Mouse (Mus musculus) CH12.LX (cell line): ENCODE results near the gene Pkn1. TPM values are rescaled to one million over a fixed set of nuclear protein-coding genes. Genes with fewer than 3 reads are reported as not detected.

Experiments
- DNase-seq: peaks from one replicate; pipeline ENCODE4 v3.0.0-alpha.2; 2013; ENCODE audit errors: extremely low read depth
- H3K27ac ChIP-seq: 2 replicates; pipeline ENCODE4 v1.5.1; 2012; ENCODE audit warnings: low read depth, mild to moderate bottlenecking, control low read depth, moderate library complexity; ENCODE audit not compliant: insufficient read depth
- H3K27me3 ChIP-seq: replicated peaks from 2 replicates; pipeline ENCODE3; 2012; ENCODE audit warnings: inconsistent platforms
- H3K36me3 ChIP-seq, 2 experiments: replicated peaks in 1 of 2; 2 replicates each; pipeline versions ENCODE3 to v1.6.1; 2012; ENCODE audit warnings: inconsistent platforms in 1 of 2, low read length in 1 of 2, mild to moderate bottlenecking in 1 of 2, mixed read lengths in 1 of 2, moderate library complexity in 1 of 2; ENCODE audit not compliant: control insufficient read depth in 1 of 2, insufficient read depth in 1 of 2
- H3K4me1 ChIP-seq, 2 experiments: 2 replicates each; pipeline ENCODE4 v1.6.1; 2012; ENCODE audit warnings: inconsistent platforms in 1 of 2, moderate library complexity in 1 of 2; ENCODE audit not compliant: insufficient read depth in 2 of 2, control insufficient read depth in 1 of 2
- H3K4me2 ChIP-seq: 2 replicates; pipeline ENCODE4 v1.6.1; 2012; ENCODE audit warnings: low read depth, mild to moderate bottlenecking, control low read depth; ENCODE audit not compliant: poor library complexity, insufficient read depth, severe bottlenecking
- H3K4me3 ChIP-seq, 3 experiments: fragments of 150-350 bp in 1 of 3; sonication (generic) in 1 of 3; replicated peaks in 1 of 3; 2 replicates each; pipeline versions ENCODE3 to v1.5.1; 2011 to 2012; ENCODE audit warnings: low read depth in 2 of 3, low read length in 2 of 3, mild to moderate bottlenecking in 2 of 3, moderate library complexity in 2 of 3, control low read depth in 1 of 3, improper control_type of control experiment in 1 of 3, inconsistent platforms in 1 of 3, mixed read lengths in 1 of 3; ENCODE audit not compliant: poor library complexity in 1 of 3
- H3K79me2 ChIP-seq: replicated peaks from 2 replicates; pipeline ENCODE4 v1.6.1; 2012; ENCODE audit warnings: mild to moderate bottlenecking, moderate library complexity; ENCODE audit not compliant: control insufficient read depth, poor library complexity, insufficient read depth, severe bottlenecking; ENCODE audit errors: extremely low read depth
- H3K9ac ChIP-seq: 2 replicates; pipeline ENCODE4 v1.6.1; 2012; ENCODE audit warnings: low read depth, mild to moderate bottlenecking, control low read depth, moderate library complexity; ENCODE audit not compliant: insufficient read depth
- H3K9me3 ChIP-seq: replicated peaks from 2 replicates; pipeline ENCODE3; 2012; ENCODE audit warnings: low read length, inconsistent platforms, mixed read lengths
- CHD1 ChIP-seq: IDR thresholded peaks from 2 replicates; pipeline ENCODE4 v1.6.1; 2012; ENCODE audit warnings: low read depth, low read length, improper control_type of control experiment, inconsistent platforms
- ELF1 ChIP-seq: IDR thresholded peaks from 2 replicates; pipeline ENCODE4 v1.6.1; 2014; ENCODE audit warnings: low read depth, mild to moderate bottlenecking, inconsistent platforms, low read length, improper control_type of control experiment
- ETS1 ChIP-seq: conservative IDR thresholded peaks from 2 replicates; pipeline ENCODE4 v1.6.1; 2012; ENCODE audit warnings: low read depth, mild to moderate bottlenecking, inconsistent platforms, low read length, improper control_type of control experiment, moderate library complexity
- GABPA ChIP-seq: IDR thresholded peaks from 2 replicates; pipeline ENCODE4 v1.6.1; 2012; ENCODE audit warnings: low read depth, low read length, improper control_type of control experiment, inconsistent platforms; ENCODE audit not compliant: insufficient replicate concordance
- IRF4 ChIP-seq: IDR thresholded peaks from 2 replicates; pipeline ENCODE4 v1.6.1; 2014; ENCODE audit warnings: low read depth, mild to moderate bottlenecking, inconsistent platforms, low read length, improper control_type of control experiment
- JUN ChIP-seq: IDR thresholded peaks from 2 replicates; pipeline ENCODE4 v1.6.1; 2011; ENCODE audit warnings: low read depth, mild to moderate bottlenecking, low read length, improper control_type of control experiment, moderate library complexity; ENCODE audit not compliant: insufficient read depth
- JUND ChIP-seq: conservative IDR thresholded peaks from 2 replicates; pipeline ENCODE4 v1.6.1; 2011; ENCODE audit warnings: low read depth, low read length, improper control_type of control experiment
- MAFK ChIP-seq: IDR thresholded peaks from 2 replicates; pipeline ENCODE4 v1.6.1; 2011; ENCODE audit warnings: low read length, improper control_type of control experiment; ENCODE audit not compliant: insufficient replicate concordance
- MAZ ChIP-seq: IDR thresholded peaks from 2 replicates; pipeline ENCODE4 v1.6.1; 2012; ENCODE audit warnings: low read depth, mild to moderate bottlenecking, inconsistent platforms, low read length, improper control_type of control experiment, moderate library complexity
- MEF2A ChIP-seq: IDR thresholded peaks from 2 replicates; pipeline ENCODE4 v1.6.1; 2014; ENCODE audit warnings: low read depth, mild to moderate bottlenecking, inconsistent platforms, low read length, improper control_type of control experiment, borderline replicate concordance
- MYC ChIP-seq: IDR thresholded peaks from 2 replicates; pipeline ENCODE4 v1.6.1; 2011; ENCODE audit warnings: low read depth, mild to moderate bottlenecking, improper control_type of control experiment, low read length
- NRF1 ChIP-seq: IDR thresholded peaks from 2 replicates; pipeline ENCODE4 v1.6.1; 2014; ENCODE audit warnings: low read depth, mild to moderate bottlenecking, inconsistent platforms, low read length, improper control_type of control experiment, moderate library complexity
- POLR2A ChIP-seq: IDR thresholded peaks from 2 replicates; pipeline ENCODE4 v1.6.1; 2011; ENCODE audit warnings: low read depth, mild to moderate bottlenecking, improper control_type of control experiment, low read length
- SIN3A ChIP-seq: IDR thresholded peaks from 2 replicates; pipeline ENCODE4 v1.6.1; 2012; ENCODE audit warnings: low read length, improper control_type of control experiment, inconsistent platforms
- TBP ChIP-seq: conservative IDR thresholded peaks from 2 replicates; pipeline ENCODE4 v1.6.1; 2011; ENCODE audit warnings: low read depth, low read length, improper control_type of control experiment
- TCF12 ChIP-seq: IDR thresholded peaks from 2 replicates; pipeline ENCODE4 v1.6.1; 2014; ENCODE audit warnings: low read depth, mild to moderate bottlenecking, inconsistent platforms, low read length, improper control_type of control experiment
- ZC3H11A ChIP-seq: IDR thresholded peaks from 2 replicates; pipeline ENCODE4 v1.6.1; 2012; ENCODE audit warnings: low read depth, mild to moderate bottlenecking, inconsistent platforms, low read length, improper control_type of control experiment
- dilution Hi-C: fragments of 300-500 bp; cut with MboI; formaldehyde crosslinking; loops from 2 replicates; pipeline ENCODE4 v1.14.3; 2020; ENCODE audit warnings: low sequenced_read_pairs; ENCODE audit not compliant: extremely low pct_unique_long_range_greater_than_20kb, extremely low pct_ligation_motif_present
- in situ Hi-C: fragments of 300-500 bp; cut with MboI; formaldehyde crosslinking; loops from 3 replicates; pipeline ENCODE4 v1.14.3; 2019; ENCODE audit warnings: low sequenced_read_pairs, low pct_ligation_motif_present, low pct_unique_long_range_greater_than_20kb, mixed read lengths
- polyA plus RNA-seq: library from polyadenylated mRNA; unstranded; fragments of >175 nt; gene quantifications from 2 replicates; pipeline ENCODE4 v1.2.1, GENCODE M21; 2012; ENCODE audit warnings: low read depth; ENCODE audit not compliant: insufficient read length
- total RNA-seq, 2 experiments: library from RNA; depleted of rRNA; stranded (reverse); fragments of 300-350 nt in 1 of 2; fragments of >200 nt in 1 of 2; gene quantifications; 2 replicates each; pipeline ENCODE4 v1.2.3; 2012 to 2014

Gene Pkn1
- total and polyA plus RNA-seq, 3 experiments: 33.5 to 58.8 (median 47.8) TPM

GRCm38 (mm10) chr8:83639649-83640048, 59.3 kb downstream of the Pkn1 start:
- Histone ChIP-seq H3K4me3 (no peak overlapping the region), H3K4me1 (no peaks in the 10 kb centered on the region), H3K9ac (no peak overlapping the region), H3K27ac (no peak overlapping the region), H3K79me2 (no peaks in the 10 kb centered on the region), H3K27me3 (peaks cover 37% of the 10 kb centered on the region), H3K4me2 (no peak overlapping the region), H3K36me3 (no peaks in the 10 kb centered on the region), H3K9me3 (peaks cover 7% of the 10 kb centered on the region)
- in situ Hi-C loops (no loop called here), dilution Hi-C loops (no loop called here)
- no peak for DNase-seq
- TF ChIP-seq MAFK (no peak), JUN (no peak), MYC (no peak), ZC3H11A (no peak), MEF2A (no peak)
- TF ChIP-seq, all 38 proteins: peak for 0

- in situ Hi-C loops: no loop called here
- peaks cover 32% of the 10 kb centered on the region for H3K27me3 ChIP-seq
- no peaks in the 10 kb centered on the region for H3K79me2 ChIP-seq
- H3K9me3 ChIP-seq: peaks cover 7% of the 10 kb centered on the region
- H3K9ac ChIP-seq: no peak overlapping the region
- H3K27ac ChIP-seq: no peak overlapping the region
- no peaks in the 10 kb centered on the region for H3K36me3 ChIP-seq
- dilution Hi-C loops: no loop called here
- H3K4me2 ChIP-seq: no peak overlapping the region
- no peak for DNase-seq
- H3K4me1 ChIP-seq: no peaks in the 10 kb centered on the region
- TF ChIP-seq CHD1 (no peak), MAFK (no peak), TBP (no peak), SIN3A (no peak), ELF1 (no peak), NRF1 (no peak), TCF12 (no peak), MYC (no peak), GABPA (no peak), MAZ (no peak), MEF2A (no peak), JUND (no peak), JUN (no peak), POLR2A (no peak), IRF4 (no peak), ETS1 (no peak)
- TF ChIP-seq, all 38 proteins: peak for 0
- no peak overlapping the region for H3K4me3 ChIP-seq
These were observed 60.1 kb downstream of the Pkn1 start for GRCm38 (mm10) chr8:83638856-83639255.
